Comparison of ENCODE assay signal across 8 mouse cellular contexts in genomic region chr7:144775804-144776447, GRCm38 (mm10). TPM values are rescaled to one million over a fixed set of nuclear protein-coding genes. Genes with fewer than 3 reads are reported as not detected.
A peak's percentile ranks its signal among the peaks of the same experiment; 100 is the strongest.
DNase-seq lines count a peak whose midpoint lies in the region; ATAC-seq and TF ChIP-seq lines count a peak whose summit lies in the region.

No protein-coding gene starts in this region.

- TF ChIP-seq CTCF in brain, embryonic 14.5 days (IDR thresholded peaks at IDR 0.05; ENCODE audit: borderline replicate concordance, extremely low read depth, insufficient read depth, insufficient read length): peak; percentile 96

- H3K4me1 ChIP-seq in heart, embryonic 13.5 days: peaks cover 9% of the 10 kb centered on the region; the same call in 1 of the 2 replicates
- peaks cover 23% of the 10 kb centered on the region for H3K4me1 ChIP-seq in liver, embryonic 13.5 days (replicated peaks)
- no peaks in the 10 kb centered on the region for H3K4me1 ChIP-seq in neural tube, embryonic 11.5 days (ENCODE audit: control insufficient read depth, insufficient read depth, low read length)
- H3K4me1 ChIP-seq in stomach, embryonic 15.5 days: peaks cover 15% of the 10 kb centered on the region

- no peak overlapping the region for H3K4me3 ChIP-seq in heart, embryonic 13.5 days
- no peak overlapping the region for H3K4me3 ChIP-seq in liver, embryonic 13.5 days (replicated peaks)
- H3K4me3 ChIP-seq in neural tube, embryonic 11.5 days (ENCODE audit: low read depth, low read length): no peak overlapping the region
- no peak overlapping the region for H3K4me3 ChIP-seq in stomach, embryonic 15.5 days (replicated peaks)

- ATAC-seq in heart, embryonic 13.5 days (ENCODE audit: extremely low read depth, insufficient number of reproducible peaks, low FRiP score, low TSS enrichment): peak; percentile 6; the same call in 1 of the 2 replicates
- ATAC-seq in liver, embryonic 13.5 days (ENCODE audit: low read depth): peak; percentile 75
- ATAC-seq in neural tube, embryonic 11.5 days (ENCODE audit: insufficient read depth, low FRiP score, low TSS enrichment): peak; percentile 48
- ATAC-seq in stomach, embryonic 15.5 days (ENCODE audit: insufficient read depth, low FRiP score, low read depth): peak; percentile 75

- no peak for TF ChIP-seq POLR2A in brain, embryonic 14.5 days (IDR thresholded peaks at IDR 0.05; ENCODE audit: borderline replicate concordance, extremely low read depth, insufficient read depth, insufficient read length, poor library complexity, severe bottlenecking)

- no peaks in the 10 kb centered on the region for H3K36me3 ChIP-seq in heart, embryonic 13.5 days
- no peaks in the 10 kb centered on the region for H3K36me3 ChIP-seq in liver, embryonic 13.5 days
- no peaks in the 10 kb centered on the region for H3K36me3 ChIP-seq in neural tube, embryonic 11.5 days (ENCODE audit: control insufficient read depth, insufficient read depth, low read length)
- no peaks in the 10 kb centered on the region for H3K36me3 ChIP-seq in stomach, embryonic 15.5 days

- peak; percentile 79 to 82 for DNase-seq in B cell, adult 2 months
- peak; percentile 85 for DNase-seq in brain, embryonic 14.5 days (ENCODE audit: low read depth)
- DNase-seq in fibroblast of lung, adult 2 months (ENCODE audit: low read depth): peak; percentile 44
- peak; percentile 94 for DNase-seq in kidney, postnatal 10 days
- peak; percentile 83 for DNase-seq in liver, embryonic 13.5 days
- DNase-seq in neural tube, embryonic 11.5 days (ENCODE audit: low spot score): peak; percentile 84

- no peak overlapping the region for H3K27ac ChIP-seq in heart, embryonic 13.5 days (replicated peaks)
- peak overlapping the region; percentile 1; the same call in 1 of the 2 replicates for H3K27ac ChIP-seq in liver, embryonic 13.5 days
- no peak overlapping the region for H3K27ac ChIP-seq in neural tube, embryonic 11.5 days (ENCODE audit: low read depth, low read length)
- H3K27ac ChIP-seq in stomach, embryonic 15.5 days: 0 out of 2 replicates have a peak overlapping the region, but pooled peaks have one; percentile 31

- peaks cover 88% of the 10 kb centered on the region for H3K27me3 ChIP-seq in heart, embryonic 13.5 days (replicated peaks)
- H3K27me3 ChIP-seq in liver, embryonic 13.5 days: peaks cover 24% of the 10 kb centered on the region
- H3K27me3 ChIP-seq in neural tube, embryonic 11.5 days (ENCODE audit: control insufficient read depth, insufficient read depth, low read length): no peaks in the 10 kb centered on the region
- H3K27me3 ChIP-seq in stomach, embryonic 15.5 days (replicated peaks): no peaks in the 10 kb centered on the region

- 0 out of 2 replicates have a peak overlapping the region, but pooled peaks have one; percentile 10 for H3K9ac ChIP-seq in heart, embryonic 13.5 days
- 0 out of 2 replicates have a peak overlapping the region, but pooled peaks have one; percentile 11 for H3K9ac ChIP-seq in liver, embryonic 13.5 days
- H3K9ac ChIP-seq in neural tube, embryonic 11.5 days (ENCODE audit: low read length): no peak overlapping the region
- H3K9ac ChIP-seq in stomach, embryonic 15.5 days: no peak overlapping the region

- WGBS in heart, embryonic 13.5 days: 31% methylated on average over 6 of the region's 6 CpGs
- 30% methylated on average over 6 of the region's 6 CpGs for WGBS in liver, embryonic 13.5 days (ENCODE audit: insufficient replicate concordance)
- 40% methylated on average over 6 of the region's 6 CpGs for WGBS in neural tube, embryonic 11.5 days
- WGBS in stomach, embryonic 15.5 days: 33% methylated on average over 6 of the region's 6 CpGs

- no peak overlapping the region for H3K4me2 ChIP-seq in heart, embryonic 13.5 days
- no peak overlapping the region for H3K4me2 ChIP-seq in liver, embryonic 13.5 days
- no peak overlapping the region for H3K4me2 ChIP-seq in neural tube, embryonic 11.5 days (ENCODE audit: low read depth)
- H3K4me2 ChIP-seq in stomach, embryonic 15.5 days: no peak overlapping the region

- H3K9me3 ChIP-seq in heart, embryonic 13.5 days: no peaks in the 10 kb centered on the region
- H3K9me3 ChIP-seq in liver, embryonic 13.5 days (replicated peaks): no peaks in the 10 kb centered on the region
- H3K9me3 ChIP-seq in neural tube, embryonic 11.5 days (ENCODE audit: control insufficient read depth, low read length): no peaks in the 10 kb centered on the region
- no peaks in the 10 kb centered on the region for H3K9me3 ChIP-seq in stomach, embryonic 15.5 days

RNA-seq across cellular contexts. Expression of gene Ano1, which starts 24.2 kb away (rescaled TPM):
- polyA plus RNA-seq in brain, embryonic 14.5 days (2012; rRNA removed): 12.9 and 13.4 TPM in 2 replicates
- polyA plus RNA-seq in heart, embryonic 13.5 days (2015; fragmentation: Nextera tagmentation; extraction: Ambion mirVana): 8.3 and 8.4 TPM in 2 replicates
- polyA plus RNA-seq in liver, embryonic 13.5 days (2015; fragmentation: Nextera tagmentation; extraction: Ambion mirVana): 3.4 and 3.8 TPM in 2 replicates
- polyA plus RNA-seq in neural tube, embryonic 11.5 days (2014; fragmentation: Nextera tagmentation; extraction: Ambion mirVana): 2.6 and 3.2 TPM in 2 replicates
- 47.6 and 48.8 TPM in 2 replicates for polyA plus RNA-seq in stomach, embryonic 15.5 days (2015; fragmentation: Nextera tagmentation; extraction: Ambion mirVana)

Comparison
In these comparisons a context has a peak if more than half of its experiments do, and no peak if none do; other contexts are left out.
1. DNase-seq: peak in every context shown above with its lines; median percentile 94 in kidney, postnatal 10 days; 85 in brain, embryonic 14.5 days; 84 in neural tube, embryonic 11.5 days; 83 in liver, embryonic 13.5 days; 80 in B cell, adult 2 months; 44 in fibroblast of lung, adult 2 months.
2. ATAC-seq: peak in every context shown above with its lines; median percentile 75 in liver, embryonic 13.5 days; 75 in stomach, embryonic 15.5 days; 48 in neural tube, embryonic 11.5 days; 6 in heart, embryonic 13.5 days.
3. H3K27ac ChIP-seq: peak in liver, embryonic 13.5 days (single experiment) and stomach, embryonic 15.5 days (single experiment); none in heart, embryonic 13.5 days (single experiment) and neural tube, embryonic 11.5 days (single experiment).
4. H3K9ac ChIP-seq: peak in heart, embryonic 13.5 days (single experiment) and liver, embryonic 13.5 days (single experiment); none in neural tube, embryonic 11.5 days (single experiment) and stomach, embryonic 15.5 days (single experiment).